Mouse (Mus musculus): ENCODE data around the gene Zfp784. TPM values are rescaled to one million over a fixed set of nuclear protein-coding genes. Genes with fewer than 3 reads are reported as not detected.

The Zfp784 gene
- polyA plus RNA-seq, 1 experiment from 2014 or later = 3.9 TPM

DNA sequence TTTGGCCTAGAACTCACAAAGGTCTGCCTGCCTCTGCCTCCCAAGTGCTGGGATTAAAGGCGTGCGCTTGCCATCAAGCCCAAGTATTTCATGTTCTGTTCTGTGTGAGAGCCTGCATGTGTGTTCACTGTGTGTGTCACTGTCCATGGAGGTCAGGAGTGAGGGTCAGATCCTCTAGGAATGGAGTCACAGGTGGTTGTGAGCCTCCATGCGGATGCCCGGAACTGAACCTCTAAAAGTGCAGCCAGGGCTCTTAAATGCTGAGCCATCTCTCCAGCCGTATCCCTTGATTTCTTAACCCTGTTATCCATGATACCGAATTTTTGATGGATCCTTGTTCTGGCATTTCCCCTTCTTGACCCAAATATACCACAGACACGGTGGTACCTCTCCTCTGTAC is 1.2 kb downstream of the Zfp784 start:
- Histone ChIP-seq H3K27me3 (ENCODE audit: control insufficient read depth, insufficient read depth, low read length) (no peaks in the 10 kb centered on the region), H3K9me3 (ENCODE audit: control insufficient read depth, low read length) (peaks cover under 1% of the 10 kb centered on the region; the same call in 1 of the 2 replicates), H3K9ac (ENCODE audit: low read length) (no peak overlapping the region), H3K36me3 (ENCODE audit: control insufficient read depth, insufficient read depth, low read length) (peaks cover 13% of the 10 kb centered on the region), H3K4me3 (ENCODE audit: low read depth, low read length) (no peak overlapping the region), H3K4me1 (replicated peaks; ENCODE audit: control insufficient read depth, insufficient read depth, low read length) (no peaks in the 10 kb centered on the region), H3K27ac (ENCODE audit: low read depth, low read length) (no peak overlapping the region), H3K4me2 (ENCODE audit: low read depth, low read length, severe bottlenecking) (no peak overlapping the region)
- ATAC-seq (replicated peaks; ENCODE audit: low FRiP score) = no peak
- WGBS = 94% methylated on average over 7 of the region's 7 CpGs
- no peak for DNase-seq (ENCODE audit: low spot score)

- no peaks in the 10 kb centered on the region for H3K27me3 ChIP-seq (ENCODE audit: control insufficient read depth, insufficient read depth, low read length)
- no peaks in the 10 kb centered on the region for H3K4me1 ChIP-seq (replicated peaks; ENCODE audit: control insufficient read depth, insufficient read depth, low read length)
- H3K9ac ChIP-seq (ENCODE audit: low read length) = no peak overlapping the region
- H3K4me2 ChIP-seq (ENCODE audit: low read depth, low read length, severe bottlenecking) = no peak overlapping the region
- DNase-seq (ENCODE audit: low spot score) = no peak
- H3K9me3 ChIP-seq (ENCODE audit: control insufficient read depth, low read length) = peaks cover 9% of the 10 kb centered on the region
- no peak overlapping the region for H3K4me3 ChIP-seq (ENCODE audit: low read depth, low read length)
- 91% methylated on average over 9 of the region's 9 CpGs for WGBS
- H3K36me3 ChIP-seq (ENCODE audit: control insufficient read depth, insufficient read depth, low read length) = peaks cover 22% of the 10 kb centered on the region
- H3K27ac ChIP-seq (ENCODE audit: low read depth, low read length) = no peak overlapping the region
- no peak for ATAC-seq (replicated peaks; ENCODE audit: low FRiP score)
These were observed 2.1 kb downstream of the Zfp784 start for GRCm38 (mm10) chr7:5036136-5036535.

- ATAC-seq (replicated peaks; ENCODE audit: low FRiP score) = no peak
- Histone ChIP-seq H3K4me1 (replicated peaks; ENCODE audit: control insufficient read depth, insufficient read depth, low read length) (no peaks in the 10 kb centered on the region), H3K36me3 (ENCODE audit: control insufficient read depth, insufficient read depth, low read length) (peaks cover 27% of the 10 kb centered on the region), H3K9me3 (ENCODE audit: control insufficient read depth, low read length) (peaks cover 15% of the 10 kb centered on the region), H3K9ac (ENCODE audit: low read length) (no peak overlapping the region), H3K27me3 (ENCODE audit: control insufficient read depth, insufficient read depth, low read length) (no peaks in the 10 kb centered on the region), H3K4me2 (ENCODE audit: low read depth, low read length, severe bottlenecking) (no peak overlapping the region), H3K4me3 (ENCODE audit: low read depth, low read length) (no peak overlapping the region), H3K27ac (ENCODE audit: low read depth, low read length) (no peak overlapping the region)
- no peak for DNase-seq (ENCODE audit: low spot score)
- WGBS = 93% methylated on average over 17 of the region's 17 CpGs
These were observed 2.6 kb downstream of the Zfp784 start for GRCm38 (mm10) chr7:5035628-5036027.

DNA sequence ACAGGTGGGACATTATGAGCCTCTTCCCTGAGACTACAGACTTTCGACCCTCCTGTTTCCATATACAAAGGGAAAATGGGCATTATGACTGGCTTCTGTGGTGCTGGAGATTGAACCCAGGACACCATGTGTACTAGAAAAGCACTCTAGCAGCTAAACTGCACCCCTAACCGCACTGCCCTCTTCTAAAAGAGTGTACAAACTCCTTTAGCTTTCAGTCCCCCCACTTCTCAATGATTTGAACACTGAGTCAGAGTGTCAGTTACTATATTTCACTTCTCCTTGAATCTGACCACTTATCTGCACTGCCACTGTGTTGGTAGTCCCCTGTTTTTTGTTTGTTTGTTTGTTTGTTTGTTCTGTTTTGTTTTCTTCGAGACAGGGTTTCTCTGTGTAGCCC is 4.4 kb downstream of the Zfp784 start, which contains the start of gene 4632433K11Rik:
Gene 4632433K11Rik (plus strand): TSS at position 301 of the 400 bp plus-strand sequence.
- H3K9ac ChIP-seq (ENCODE audit: low read length) = no peak within 1 kb of the TSS
- WGBS = 83% methylated on average over 3 of the region's 3 CpGs
- DNase-seq (ENCODE audit: low spot score) (no peak), ATAC-seq (replicated peaks; ENCODE audit: low FRiP score) (no peak)
- H3K4me1 ChIP-seq (replicated peaks; ENCODE audit: control insufficient read depth, insufficient read depth, low read length) = no peaks in the 10 kb centered on the region
- H3K27me3 ChIP-seq (ENCODE audit: control insufficient read depth, insufficient read depth, low read length) = no peaks in the 10 kb centered on the region
- H3K4me3 ChIP-seq (ENCODE audit: low read depth, low read length) = no peak within 1 kb of the TSS
- no peak within 1 kb of the TSS for H3K27ac ChIP-seq (ENCODE audit: low read depth, low read length)
- H3K36me3 ChIP-seq (ENCODE audit: control insufficient read depth, insufficient read depth, low read length) = peaks cover 45% of the 10 kb centered on the region
- H3K9me3 ChIP-seq (ENCODE audit: control insufficient read depth, low read length) = peaks cover 29% of the 10 kb centered on the region
- H3K4me2 ChIP-seq (ENCODE audit: low read depth, low read length, severe bottlenecking) = no peak within 1 kb of the TSS

GRCm38 (mm10) chr7:5031496-5031895 is 6.8 kb downstream of the Zfp784 start:
- Histone ChIP-seq H3K9ac (ENCODE audit: low read length) (no peak overlapping the region), H3K4me1 (replicated peaks; ENCODE audit: control insufficient read depth, insufficient read depth, low read length) (no peaks in the 10 kb centered on the region)

GRCm38 (mm10) chr7:5030554-5031275 is 7.5 kb downstream of the Zfp784 start:
- 85% methylated on average over 63 of the region's 63 CpGs for WGBS
- Histone ChIP-seq H3K9me3 (ENCODE audit: control insufficient read depth, low read length) (peaks cover 29% of the 10 kb centered on the region), H3K4me1 (replicated peaks; ENCODE audit: control insufficient read depth, insufficient read depth, low read length) (no peaks in the 10 kb centered on the region), H3K27ac (ENCODE audit: low read depth, low read length) (no peak overlapping the region), H3K27me3 (ENCODE audit: control insufficient read depth, insufficient read depth, low read length) (no peaks in the 10 kb centered on the region), H3K4me3 (ENCODE audit: low read depth, low read length) (no peak overlapping the region), H3K36me3 (ENCODE audit: control insufficient read depth, insufficient read depth, low read length) (peaks cover 48% of the 10 kb centered on the region), H3K9ac (ENCODE audit: low read length) (no peak overlapping the region), H3K4me2 (ENCODE audit: low read depth, low read length, severe bottlenecking) (no peak overlapping the region)
- ATAC-seq (replicated peaks; ENCODE audit: low FRiP score) = no peak
- DNase-seq (ENCODE audit: low spot score) = no peak

More at GRCm38 (mm10) chr7:5031496-5031895, 6.8 kb downstream of the Zfp784 start:
- Histone ChIP-seq H3K9me3 (ENCODE audit: control insufficient read depth, low read length) (peaks cover 29% of the 10 kb centered on the region), H3K36me3 (ENCODE audit: control insufficient read depth, insufficient read depth, low read length) (peaks cover 48% of the 10 kb centered on the region), H3K4me2 (ENCODE audit: low read depth, low read length, severe bottlenecking) (no peak overlapping the region), H3K27me3 (ENCODE audit: control insufficient read depth, insufficient read depth, low read length) (no peaks in the 10 kb centered on the region), H3K27ac (ENCODE audit: low read depth, low read length) (no peak overlapping the region), H3K4me3 (ENCODE audit: low read depth, low read length) (no peak overlapping the region)
- DNase-seq (ENCODE audit: low spot score) (no peak), ATAC-seq (replicated peaks; ENCODE audit: low FRiP score) (no peak)
- WGBS = 73% methylated on average over 46 of the region's 46 CpGs

GRCm38 (mm10) chr7:5029946-5030345 is 8.3 kb downstream of the Zfp784 start:
- Histone ChIP-seq H3K27ac (ENCODE audit: low read depth, low read length) (no peak overlapping the region), H3K4me2 (ENCODE audit: low read depth, low read length, severe bottlenecking) (no peak overlapping the region), H3K4me1 (replicated peaks; ENCODE audit: control insufficient read depth, insufficient read depth, low read length) (no peaks in the 10 kb centered on the region), H3K36me3 (ENCODE audit: control insufficient read depth, insufficient read depth, low read length) (peaks cover 46% of the 10 kb centered on the region), H3K9me3 (ENCODE audit: control insufficient read depth, low read length) (peaks cover 29% of the 10 kb centered on the region), H3K4me3 (ENCODE audit: low read depth, low read length) (no peak overlapping the region), H3K27me3 (ENCODE audit: control insufficient read depth, insufficient read depth, low read length) (no peaks in the 10 kb centered on the region), H3K9ac (ENCODE audit: low read length) (no peak overlapping the region)
- ATAC-seq (replicated peaks; ENCODE audit: low FRiP score) (no peak), DNase-seq (ENCODE audit: low spot score) (no peak)
- 89% methylated on average over 21 of the region's 21 CpGs for WGBS

GRCm38 (mm10) chr7:5029543-5029942 is 8.7 kb downstream of the Zfp784 start:
- peaks cover 46% of the 10 kb centered on the region for H3K36me3 ChIP-seq (ENCODE audit: control insufficient read depth, insufficient read depth, low read length)

GRCm38 (mm10) chr7:5021197-5021596 is 17.0 kb downstream of the Zfp784 start:
- peak overlapping the region; percentile 95 for H3K9ac ChIP-seq (ENCODE audit: low read length)
- WGBS = 56% methylated on average over 5 of the region's 5 CpGs
- H3K36me3 ChIP-seq (ENCODE audit: control insufficient read depth, insufficient read depth, low read length) = no peaks in the 10 kb centered on the region; the same call in 1 of the 2 replicates
- ATAC-seq (replicated peaks; ENCODE audit: low FRiP score) (no peak), DNase-seq (ENCODE audit: low spot score) (no peak)
- H3K4me2 ChIP-seq (ENCODE audit: low read depth, low read length, severe bottlenecking) = peak overlapping the region; percentile 68
- peaks cover 3% of the 10 kb centered on the region; the same call in 1 of the 2 replicates for H3K4me1 ChIP-seq (replicated peaks; ENCODE audit: control insufficient read depth, insufficient read depth, low read length)
- peak overlapping the region; percentile 86 for H3K4me3 ChIP-seq (ENCODE audit: low read depth, low read length)
- H3K27ac ChIP-seq (ENCODE audit: low read depth, low read length) = 0 out of 2 replicates have a peak overlapping the region, but pooled peaks have one; percentile 90
- no peaks in the 10 kb centered on the region for H3K9me3 ChIP-seq (ENCODE audit: control insufficient read depth, low read length)
- no peaks in the 10 kb centered on the region for H3K27me3 ChIP-seq (ENCODE audit: control insufficient read depth, insufficient read depth, low read length)

More at GRCm38 (mm10) chr7:5029543-5029942, 8.7 kb downstream of the Zfp784 start:
- ATAC-seq (replicated peaks; ENCODE audit: low FRiP score) (no peak), DNase-seq (ENCODE audit: low spot score) (no peak)
- 98% methylated on average over 22 of the region's 22 CpGs for WGBS
- Histone ChIP-seq H3K9me3 (ENCODE audit: control insufficient read depth, low read length) (peaks cover 29% of the 10 kb centered on the region), H3K4me2 (ENCODE audit: low read depth, low read length, severe bottlenecking) (no peak overlapping the region), H3K27ac (ENCODE audit: low read depth, low read length) (no peak overlapping the region), H3K4me3 (ENCODE audit: low read depth, low read length) (no peak overlapping the region), H3K4me1 (replicated peaks; ENCODE audit: control insufficient read depth, insufficient read depth, low read length) (no peaks in the 10 kb centered on the region), H3K27me3 (ENCODE audit: control insufficient read depth, insufficient read depth, low read length) (no peaks in the 10 kb centered on the region), H3K9ac (ENCODE audit: low read length) (no peak overlapping the region)

Data from forebrain, embryonic 11.5 days (tissue).